Mouse (Mus musculus): ENCODE results near the gene Bora.

Gene Bora

DNA sequence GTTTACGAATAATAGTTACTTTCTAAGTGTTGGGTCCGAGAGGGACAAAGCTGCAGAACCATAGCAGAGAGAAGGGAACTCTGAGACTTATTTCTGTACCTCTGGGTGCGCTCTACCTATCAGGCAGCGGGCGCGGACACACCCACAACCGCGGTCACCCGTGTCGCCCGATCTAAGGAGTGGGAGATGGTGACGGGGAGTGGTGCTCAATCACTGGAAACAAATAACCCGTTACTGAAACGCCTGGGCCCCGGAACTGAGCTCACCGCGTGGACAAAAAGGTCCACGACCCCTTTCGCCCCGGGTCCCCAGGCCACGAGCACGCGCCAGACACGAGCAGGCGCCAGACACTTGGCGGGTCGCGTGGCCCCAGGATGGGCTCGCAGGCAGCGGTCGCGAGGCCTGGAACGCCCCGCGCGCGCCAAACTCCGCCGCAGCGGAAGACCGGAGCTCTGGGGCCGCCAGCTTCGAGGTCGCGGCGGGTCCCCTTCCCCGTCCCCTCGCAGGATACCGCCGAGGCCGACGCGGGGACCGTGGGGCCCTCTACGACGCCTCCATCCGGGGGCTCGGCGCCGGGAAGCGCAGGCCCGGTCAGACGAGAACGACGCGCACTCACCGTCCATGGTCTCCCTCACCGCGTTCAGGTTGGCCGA is 518 bp upstream of the Bora start:
- ChIA-PET CTCF (interaction anchor here in 1 of 4 experiments (0.6 kb wide), 1 partner anchor 9 kb away, joined by 3 read pairs; no protein-coding TSS in a partner anchor), POLR2A (interaction anchor here in 3 of 4 experiments (0.6 to 2.0 kb wide), 15 partner anchors 8 to 253 kb away, joined by 3 to 17 read pairs (median 4); partner anchors contain the start of genes Dis3 (in 3 of the 3), Pibf1 (in 2 of the 3) and Klf5 (in 1 of the 3))

DNA sequence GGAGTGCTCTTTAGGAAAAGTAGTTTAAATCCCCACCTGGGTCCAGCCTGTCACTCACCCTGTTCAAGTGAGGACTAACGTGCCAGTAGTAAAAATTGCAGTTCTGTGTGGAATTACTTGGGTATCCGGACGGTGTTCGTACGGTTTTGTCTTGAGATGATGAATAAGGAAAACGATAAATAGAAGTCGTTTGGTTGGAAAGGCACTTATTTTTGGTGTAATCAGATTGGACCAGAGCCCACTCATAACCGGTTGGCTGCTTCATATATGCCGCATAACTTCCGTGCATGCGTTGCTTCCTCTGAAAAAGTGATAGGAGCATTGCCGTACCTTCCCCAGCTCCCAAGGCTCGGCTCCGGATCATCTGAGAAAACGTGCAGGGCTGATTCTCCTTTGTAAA is 760 bp downstream of the Bora start:
- ChIA-PET POLR2A (interaction anchor here in 3 of 4 experiments (0.9 to 1.2 kb wide), 3 partner anchors 9 to 88 kb away, joined by 3 read pairs; no protein-coding TSS in a partner anchor), CTCF (no interaction called here)

DNA sequence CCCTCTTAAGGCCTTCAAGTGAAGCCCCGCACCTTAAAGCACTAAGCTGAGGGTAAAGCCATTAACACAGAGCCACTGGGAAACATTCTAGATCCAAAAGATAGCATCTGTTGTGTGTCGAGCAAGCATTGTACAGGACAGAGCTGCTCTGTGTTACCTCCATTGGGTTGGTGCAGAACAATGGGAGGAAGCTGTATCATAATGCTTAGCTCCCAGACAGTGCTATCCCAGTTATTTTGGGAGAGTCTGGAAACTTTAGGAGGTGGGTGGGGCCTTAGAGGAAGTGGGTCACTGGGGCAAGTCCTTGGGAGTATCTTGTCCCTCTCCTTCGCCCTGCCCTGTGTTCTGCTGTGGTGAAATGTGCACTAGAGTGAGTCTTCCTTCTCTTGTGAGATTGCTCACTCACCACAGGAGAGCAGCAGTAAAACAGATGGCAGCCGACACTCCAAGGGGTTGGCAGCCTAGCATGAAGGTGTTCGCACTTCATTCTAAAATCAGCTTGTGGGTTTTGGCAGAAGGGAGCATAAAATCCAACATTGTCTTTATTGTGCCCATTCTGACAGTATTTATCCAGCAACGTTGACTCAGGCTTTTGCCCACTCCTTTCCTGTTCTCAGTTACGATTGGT is 13.1 kb downstream of the Bora start:
- CTCF ChIA-PET: interaction anchor here in 1 of 4 experiments (0.7 kb wide), 1 partner anchor 9 kb away, joined by 3 read pairs; no protein-coding TSS in a partner anchor
- POLR2A ChIA-PET: interaction anchor here (0.6 to 1.7 kb wide), 18 partner anchors 10 to 632 kb away, joined by 3 to 5 read pairs (median 3); partner anchors contain the start of genes Dis3 (in 3 of the 4) and Pibf1 (in 2 of the 4)

DNA sequence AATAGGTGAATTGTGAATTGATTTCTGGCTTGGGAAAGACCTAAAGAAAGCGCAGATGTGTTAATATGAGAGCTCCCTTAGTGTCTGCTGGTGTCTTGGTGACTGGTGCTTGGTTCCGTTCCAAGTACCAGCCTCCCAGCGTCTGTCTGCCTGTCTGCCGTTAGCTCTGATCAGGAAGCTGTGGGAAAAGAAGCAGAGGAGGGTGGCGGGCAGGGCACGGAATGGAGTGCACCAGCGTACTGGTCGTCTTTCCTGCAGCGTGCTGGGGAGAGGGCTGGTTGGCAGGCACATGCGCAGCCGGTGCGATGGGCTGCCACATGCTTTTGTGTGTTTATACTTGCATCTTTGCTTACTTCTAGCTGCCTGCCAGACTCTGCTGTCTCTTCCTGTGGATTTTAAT is 14.6 kb downstream of the Bora start:
- ChIA-PET CTCF (no interaction called here), POLR2A (interaction anchor here in 1 of 4 experiments (0.6 to 2.2 kb wide), 8 partner anchors 11 to 218 kb away, joined by 3 to 5 read pairs (median 3); no protein-coding TSS in a partner anchor)

DNA sequence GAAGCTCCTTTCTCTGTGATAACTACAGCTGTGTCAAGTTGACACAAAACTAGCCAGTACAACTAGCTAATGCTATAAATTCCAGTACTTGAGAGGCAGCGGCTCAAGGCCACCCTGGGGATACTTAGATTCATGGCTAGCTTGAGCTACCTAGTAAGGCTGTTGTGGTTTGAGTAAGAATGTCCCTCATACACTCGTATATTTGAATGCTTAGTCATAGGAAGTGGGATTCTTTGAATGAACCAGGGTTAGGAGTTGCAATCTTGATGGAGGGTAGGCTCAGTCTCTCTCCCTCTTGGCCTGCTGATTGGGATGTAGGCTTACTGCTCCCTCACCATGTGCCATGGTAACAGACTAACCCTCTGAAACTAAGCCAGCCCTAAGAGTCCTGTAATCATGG is 17.1 kb downstream of the Bora start:
- CTCF ChIA-PET: no interaction called here

DNA sequence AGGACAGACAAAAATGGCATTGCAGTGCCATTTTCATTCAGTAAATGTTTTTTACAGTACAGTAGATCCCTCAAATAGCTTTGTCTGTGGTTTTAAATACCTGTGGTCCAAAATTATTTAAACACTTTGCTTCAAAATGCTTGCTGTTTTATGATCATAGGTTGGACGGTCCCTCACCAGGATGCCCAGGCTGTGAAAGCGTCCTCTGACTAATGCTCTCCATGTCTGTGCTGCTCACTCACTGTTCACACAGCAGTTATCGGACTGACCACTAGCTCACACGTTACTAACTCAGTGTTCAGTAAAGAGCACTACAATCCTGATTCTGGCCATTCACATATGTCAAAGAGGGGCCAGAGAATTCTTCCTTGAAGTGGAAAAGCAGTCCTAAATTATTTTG is 25.1 kb downstream of the Bora start:
- CTCF ChIA-PET: interaction anchor here in 2 of 4 experiments (0.7 to 1.0 kb wide), 2 partner anchors 19 to 28 kb away, joined by 3 read pairs; partner anchors contain the start of genes Dis3 (in 1 of the 2) and Pibf1 (in 1 of the 2)
- POLR2A ChIA-PET: interaction anchor here in 1 of 4 experiments (1.0 to 3.1 kb wide), 6 partner anchors 9 to 21 kb away, joined by 4 to 13 read pairs (median 4); no protein-coding TSS in a partner anchor

More for the DNA sequence above, 17.1 kb downstream of the Bora start:
- POLR2A ChIA-PET: interaction anchor here in 2 of 4 experiments (0.9 to 1.0 kb wide), 2 partner anchors 9 to 12 kb away, joined by 3 read pairs; no protein-coding TSS in a partner anchor

DNA sequence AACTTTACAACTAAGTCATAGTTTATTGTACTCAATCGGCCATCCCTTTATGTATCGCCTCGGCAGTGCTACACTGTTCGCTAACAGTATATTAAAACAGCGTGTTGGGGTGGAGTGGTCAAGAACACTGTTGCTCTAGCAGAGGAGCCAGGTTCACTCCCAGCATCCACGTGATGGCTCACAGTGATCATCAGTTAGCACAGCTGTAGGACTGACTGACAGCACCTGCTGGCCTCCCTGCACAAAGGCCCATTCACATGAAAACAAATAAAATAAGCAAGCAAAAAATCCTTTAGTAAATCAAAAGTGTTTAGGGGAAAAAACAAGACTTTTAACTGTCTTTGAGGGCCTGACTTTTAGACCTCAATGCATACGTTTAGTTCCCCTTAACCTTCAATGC is 42.9 kb downstream of the Bora start:
- ChIA-PET POLR2A (interaction anchor here in 2 of 4 experiments (0.8 to 3.5 kb wide), 7 partner anchors 8 to 48 kb away, joined by 3 to 14 read pairs (median 5); partner anchors contain the start of genes Dis3 (in 2 of the 2) and Pibf1 (in 2 of the 2)), CTCF (no interaction called here)

DNA sequence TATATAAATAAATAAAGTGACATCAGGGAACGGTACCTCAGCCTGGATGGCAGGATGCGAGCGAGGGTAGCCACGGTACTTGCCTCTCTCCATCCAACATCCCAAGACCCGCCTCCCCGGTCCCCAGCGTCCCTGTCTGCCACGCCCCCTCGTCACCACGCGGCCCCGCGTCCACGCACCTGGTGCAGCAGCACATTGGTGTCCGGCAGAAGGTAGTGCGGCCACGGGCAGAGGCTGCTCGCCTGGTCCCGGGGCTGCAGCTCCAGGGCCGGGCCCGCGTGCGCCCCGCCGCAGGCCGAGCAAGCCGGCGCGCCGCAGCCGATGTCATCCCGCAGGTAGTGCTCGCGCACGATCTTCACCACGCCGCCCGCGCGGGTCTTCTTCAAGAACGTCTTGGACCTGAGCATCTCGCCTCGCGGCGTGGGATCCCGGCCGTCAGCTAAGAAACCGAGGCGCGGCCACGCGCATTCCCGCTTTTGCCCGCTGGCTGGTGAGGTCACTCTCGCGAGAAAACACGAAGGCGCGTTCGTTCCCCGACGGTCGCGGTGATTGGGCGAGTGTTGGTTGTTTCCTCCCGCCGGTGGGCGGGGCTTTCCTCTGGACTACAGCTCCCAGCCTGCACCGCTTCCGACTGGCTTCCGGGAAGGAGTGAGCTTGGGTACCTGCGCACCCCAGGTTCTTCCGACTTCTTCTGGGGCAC is 53.4 kb downstream of the Bora start, which contains the start of the genes Pibf1 and Dis3:
Gene Pibf1, plus strand, starts transcription at position 158 of the 700 bp plus-strand sequence.
Gene Dis3, minus strand, starts transcription at position 504 of the 700 bp plus-strand sequence.
- ChIA-PET POLR2A (interaction anchor here (0.5 to 9.9 kb wide), 63 partner anchors 8 to 795 kb away, joined by 3 to 151 read pairs (median 4); partner anchors contain the start of genes Bora (in 3 of the 4), Klf5 (in 3 of the 4) and Mzt1 (in 3 of the 4)), CTCF (interaction anchor here in 3 of 4 experiments (0.6 to 1.2 kb wide), 3 partner anchors 28 to 43 kb away, joined by 3 read pairs; no protein-coding TSS in a partner anchor)

DNA sequence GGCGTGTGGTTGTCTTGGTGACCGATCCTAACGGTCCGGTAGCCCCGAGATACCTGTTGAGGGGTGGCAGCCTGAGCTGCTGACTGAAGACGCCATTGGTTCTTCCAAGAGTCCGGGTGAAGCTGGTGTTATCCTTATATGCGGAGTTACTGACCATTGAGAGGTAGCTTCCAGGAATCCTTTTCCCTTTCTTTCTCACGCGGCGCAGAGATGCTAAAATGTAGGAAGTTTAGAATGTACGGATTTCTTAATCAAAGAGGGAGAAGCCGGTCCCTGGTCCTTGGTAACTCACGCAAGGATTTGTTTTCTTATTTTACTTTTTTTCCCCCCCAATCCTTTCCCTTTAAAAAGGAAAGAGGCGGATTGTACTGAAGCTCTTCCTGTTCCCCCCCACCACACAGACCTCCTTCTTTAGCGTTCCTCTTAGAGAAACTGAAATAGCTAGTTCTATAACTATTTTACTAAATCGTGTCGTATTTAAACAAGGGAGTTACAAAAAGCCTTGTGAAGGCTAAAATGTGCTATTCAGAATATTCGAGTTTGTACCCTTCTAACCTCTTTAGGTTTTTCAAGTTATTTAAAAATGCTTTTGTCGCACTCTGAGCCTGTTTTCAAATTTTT is 54.1 kb downstream of the Bora start:
- ChIA-PET CTCF (interaction anchor here in 3 of 4 experiments (0.6 to 1.2 kb wide), 3 partner anchors 28 to 42 kb away, joined by 3 read pairs; no protein-coding TSS in a partner anchor), POLR2A (interaction anchor here (0.6 to 9.9 kb wide), 61 partner anchors 8 to 709 kb away, joined by 3 to 151 read pairs (median 4); partner anchors contain the start of genes Bora (in 3 of the 4), Klf5 (in 3 of the 4) and Mzt1 (in 3 of the 4))

DNA sequence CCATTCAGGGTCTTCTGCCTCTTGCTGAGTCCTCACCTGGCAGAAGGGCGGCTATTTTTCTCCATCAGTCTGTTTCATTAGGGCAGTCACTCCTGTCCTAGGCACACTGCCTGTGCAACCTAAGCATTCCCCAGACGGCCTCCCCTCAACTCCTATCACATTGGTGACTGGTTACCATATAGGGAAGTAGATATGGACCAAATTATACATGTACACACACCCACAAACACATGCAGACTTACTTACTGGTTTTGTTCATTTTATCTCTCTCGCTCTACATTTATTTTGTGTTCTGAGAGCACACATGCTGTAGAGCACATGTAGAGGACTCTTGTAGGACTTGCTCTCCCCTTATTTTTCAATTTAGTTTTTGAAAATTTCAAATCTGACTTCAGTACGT is 57.0 kb downstream of the Bora start:
- POLR2A ChIA-PET: no interaction called here
- CTCF ChIA-PET: no interaction called here

DNA sequence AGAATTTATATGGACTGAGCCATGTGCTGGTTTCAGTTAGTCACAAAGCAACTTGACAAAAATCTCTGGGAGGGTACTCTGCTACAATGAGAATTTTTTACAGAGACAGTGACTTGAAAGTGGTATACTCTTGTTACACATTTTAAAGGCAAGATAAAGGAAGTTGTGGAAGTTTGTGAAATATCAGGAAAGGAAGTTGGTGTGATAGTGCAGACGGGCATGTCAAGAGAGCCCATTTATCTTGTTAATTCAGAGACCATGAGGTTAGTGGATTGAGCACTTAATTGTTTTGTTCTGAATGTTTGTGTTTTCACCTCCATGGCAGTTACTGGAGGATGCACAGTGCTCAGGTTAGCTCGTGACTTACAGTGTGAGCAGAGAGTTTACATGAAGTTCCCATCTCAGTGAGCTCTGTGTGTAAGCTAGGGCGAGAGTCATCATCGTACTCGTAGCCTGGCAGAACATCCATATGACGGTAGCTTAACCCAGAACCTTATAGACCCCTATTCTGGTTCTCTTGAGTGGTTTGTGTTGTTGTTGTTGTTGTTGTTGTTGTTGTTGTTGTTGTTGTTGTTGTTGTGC is 58.6 kb downstream of the Bora start:
- POLR2A ChIA-PET: interaction anchor here in 1 of 4 experiments (0.5 to 0.7 kb wide), 2 partner anchors 12 to 174 kb away, joined by 3 read pairs; no protein-coding TSS in a partner anchor
- CTCF ChIA-PET: interaction anchor here in 2 of 4 experiments (0.6 to 0.7 kb wide), 2 partner anchors 37 to 68 kb away, joined by 3 to 5 read pairs; no protein-coding TSS in a partner anchor

DNA sequence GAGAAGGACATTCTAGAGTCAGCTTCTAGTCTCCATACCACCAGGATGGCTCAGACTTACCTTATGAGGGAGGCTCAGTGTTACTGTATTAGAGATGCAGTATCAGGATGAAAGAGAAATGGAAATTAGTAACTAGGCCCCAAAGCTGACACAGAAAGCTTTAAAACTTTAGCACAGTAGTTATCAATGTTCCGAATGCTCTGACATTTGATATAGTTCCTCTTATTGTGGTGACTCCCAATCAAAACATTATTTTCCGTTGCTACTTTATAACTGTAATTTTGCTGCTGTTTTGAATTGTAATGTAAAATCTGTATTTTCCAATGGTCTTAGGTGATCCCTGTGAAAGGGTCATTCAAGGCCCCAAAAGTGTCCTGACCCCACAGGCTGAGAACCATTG is 60.6 kb downstream of the Bora start:
- CTCF ChIA-PET: no interaction called here

DNA sequence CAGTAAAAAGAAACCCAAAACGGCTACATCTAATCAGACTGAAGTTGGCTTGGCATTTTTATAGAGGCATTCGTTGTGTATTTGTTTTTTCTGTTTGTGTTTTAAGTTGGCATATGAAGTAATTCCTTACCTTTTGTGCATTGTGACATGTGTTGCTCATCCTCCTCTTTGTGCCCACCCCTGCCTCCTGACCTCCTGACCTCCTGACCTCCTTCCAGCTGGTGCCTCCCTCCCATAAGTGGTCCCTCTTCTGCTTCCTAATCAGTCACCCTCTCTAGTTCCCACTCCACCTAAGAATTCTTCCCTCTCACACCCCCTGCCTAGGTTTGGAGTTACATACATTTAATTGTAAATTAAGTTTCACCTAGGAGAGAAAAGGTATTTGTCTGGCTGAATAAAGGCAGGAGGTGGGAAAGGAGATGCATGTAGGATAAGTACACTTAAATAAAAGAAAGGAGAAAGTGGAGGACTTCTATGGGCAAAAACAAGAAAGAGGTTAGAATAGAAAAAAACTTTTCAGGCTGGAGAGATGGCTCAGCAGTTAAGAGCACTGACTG is 61.7 kb downstream of the Bora start:
- ChIA-PET POLR2A (no interaction called here), CTCF (no interaction called here)

More for the DNA sequence above, 60.6 kb downstream of the Bora start:
- POLR2A ChIA-PET: interaction anchor here in 1 of 4 experiments (0.6 kb wide), 1 partner anchor 507 kb away, joined by 3 read pairs; no protein-coding TSS in a partner anchor

DNA sequence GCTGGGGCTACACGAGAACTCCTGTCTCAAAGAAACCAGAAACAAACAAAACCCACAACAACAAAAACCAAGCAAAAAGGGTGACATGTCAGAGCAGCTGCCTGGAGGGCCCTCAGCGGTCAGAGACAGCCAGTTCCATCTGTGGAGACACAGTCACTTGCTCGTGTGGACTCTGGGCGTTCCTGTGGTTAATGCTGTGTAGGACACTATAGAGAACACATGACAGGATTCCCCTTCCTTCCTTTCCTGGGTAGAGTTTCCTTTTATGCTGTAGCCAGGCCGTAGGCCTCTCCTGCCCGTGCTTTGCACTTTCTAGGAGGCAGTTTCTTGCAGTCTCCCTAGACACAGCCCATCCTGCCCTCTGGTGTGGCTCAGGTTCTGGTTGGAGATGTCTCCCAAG is 62.7 kb downstream of the Bora start:
- ChIA-PET CTCF (no interaction called here), POLR2A (interaction anchor here in 2 of 4 experiments (1.6 to 2.6 kb wide), 2 partner anchors 9 kb away, joined by 6 to 10 read pairs; partner anchors contain the start of genes Dis3 (in 2 of the 2) and Pibf1 (in 2 of the 2))

DNA sequence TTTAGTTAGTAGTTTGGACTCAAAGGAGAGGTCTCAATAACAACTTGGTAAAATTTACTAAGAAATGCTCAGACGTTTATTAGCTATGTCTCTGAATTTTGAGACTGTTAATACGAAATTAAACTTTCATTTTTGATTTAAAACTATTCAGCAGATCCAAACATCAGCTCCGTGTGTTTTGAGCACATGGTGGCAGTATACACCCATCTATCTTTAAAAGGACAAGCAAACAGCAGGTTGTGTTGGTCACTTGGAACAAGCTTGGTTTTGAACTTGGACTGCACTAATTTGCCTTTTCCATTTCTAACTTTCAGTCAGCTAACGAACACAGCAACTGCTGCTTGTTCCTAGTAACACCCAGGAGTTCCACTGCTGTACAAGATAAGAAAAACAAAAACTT is 71.6 kb downstream of the Bora start:
- CTCF ChIA-PET: interaction anchor here in 3 of 4 experiments (0.5 to 1.3 kb wide), 3 partner anchors 9 to 777 kb away, joined by 3 to 4 read pairs (median 4); no protein-coding TSS in a partner anchor
- POLR2A ChIA-PET: interaction anchor here in 1 of 4 experiments (1.1 kb wide), 1 partner anchor 79 kb away, joined by 3 read pairs; no protein-coding TSS in a partner anchor

DNA sequence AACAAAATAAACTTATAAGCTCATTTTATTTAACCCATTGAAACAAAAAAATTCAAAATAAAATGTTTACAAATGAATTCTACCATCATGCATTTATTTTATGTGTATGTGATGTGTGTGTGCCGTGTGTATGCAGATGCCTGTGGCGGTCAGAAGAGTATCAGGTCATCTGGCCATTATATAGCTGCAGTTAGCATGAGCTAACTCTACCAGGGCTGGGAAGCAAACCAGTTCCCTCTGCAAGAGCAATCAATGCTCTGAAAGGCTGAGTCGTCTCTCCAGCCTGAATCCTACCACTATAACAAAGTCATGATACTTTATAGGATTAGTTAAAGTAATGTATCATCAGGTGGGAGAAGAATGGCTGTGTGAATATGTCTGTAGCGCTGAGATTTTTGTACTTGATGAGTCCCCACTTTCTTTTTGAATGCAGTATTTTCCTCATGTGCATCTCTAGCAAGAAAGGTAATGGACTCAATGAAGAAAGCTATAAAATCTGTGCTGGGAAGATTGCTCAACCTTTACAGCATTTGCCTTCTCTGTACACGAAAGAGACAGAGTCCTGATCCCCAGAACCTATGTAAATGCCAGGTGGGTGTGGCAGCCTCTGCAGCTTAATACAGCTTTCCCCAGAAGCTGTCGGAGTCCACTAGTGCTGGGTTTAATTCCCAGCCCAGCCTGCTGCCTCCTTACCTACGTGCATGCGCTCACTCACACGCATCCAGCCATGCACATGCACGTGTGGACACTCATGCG is 75.7 kb downstream of the Bora start:
- ChIA-PET POLR2A (interaction anchor here in 1 of 4 experiments (1.6 kb wide), 1 partner anchor 29 kb away, joined by 4 read pairs; no protein-coding TSS in a partner anchor), CTCF (interaction anchor here in 2 of 4 experiments (1.2 to 1.5 kb wide), 2 partner anchors 21 to 773 kb away, joined by 3 to 4 read pairs; no protein-coding TSS in a partner anchor)
